Mouse (Mus musculus) myocyte (in vitro differentiated cells): Measurements from ENCODE around the gene Top1. TPM values are rescaled to one million over a fixed set of nuclear protein-coding genes. Genes with fewer than 3 reads are reported as not detected.

Source experiments
- H3K27me3 ChIP-seq: one replicate; pipeline ENCODE4 v1.6.1; 2011; ENCODE audit not compliant: control insufficient read depth, insufficient read depth, insufficient read length
- H3K36me3 ChIP-seq: one replicate; pipeline ENCODE4 v1.6.1; 2011; ENCODE audit not compliant: control insufficient read depth, insufficient read depth
- H3K4me2 ChIP-seq: one replicate; pipeline ENCODE4 v1.6.1; 2011; ENCODE audit warnings: low read depth, control low read depth
- H3K4me3 ChIP-seq: one replicate; pipeline ENCODE4 v1.5.1; 2011; ENCODE audit warnings: mild to moderate bottlenecking, control low read depth, moderate library complexity
- H3K79me2 ChIP-seq: one replicate; pipeline ENCODE4 v1.6.1; 2011; ENCODE audit not compliant: control insufficient read depth, insufficient read depth
- H3ac ChIP-seq: one replicate; pipeline ENCODE4 v1.6.1; 2011; ENCODE audit not compliant: control insufficient read depth, insufficient read length
- CEBPB ChIP-seq: IDR thresholded peaks from 2 replicates; pipeline ENCODE4 v1.6.1; 2011; ENCODE audit warnings: mild to moderate bottlenecking, moderate library complexity; ENCODE audit not compliant: poor library complexity, insufficient read depth, severe bottlenecking
- E2F4 ChIP-seq: IDR thresholded peaks from one replicate; pipeline ENCODE4 v1.6.1; 2011; ENCODE audit warnings: mild to moderate bottlenecking, control low read depth, moderate library complexity; ENCODE audit not compliant: insufficient read depth
- MAX ChIP-seq: IDR thresholded peaks from one replicate; pipeline ENCODE4 v1.6.1; 2011; ENCODE audit warnings: low read depth, mild to moderate bottlenecking, control low read depth
- MYOD1 ChIP-seq, 3 experiments: IDR thresholded peaks; one replicate each; pipeline ENCODE4 v1.6.1; 2011; ENCODE audit warnings: control low read depth in 2 of 3, low read depth in 2 of 3, mild to moderate bottlenecking in 2 of 3, moderate library complexity in 1 of 3; ENCODE audit not compliant: insufficient read length in 2 of 3, control insufficient read depth in 1 of 3
- MYOG ChIP-seq, 3 experiments: IDR thresholded peaks; one replicate each; pipeline ENCODE4 v1.6.1; 2011; ENCODE audit warnings: control low read depth in 2 of 3, low read depth in 2 of 3, mild to moderate bottlenecking in 2 of 3; ENCODE audit not compliant: insufficient read length in 2 of 3, control insufficient read depth in 1 of 3, insufficient read depth in 1 of 3
- POLR2A ChIP-seq: IDR thresholded peaks from one replicate; pipeline ENCODE4 v1.6.1; 2011; ENCODE audit warnings: low read depth, mild to moderate bottlenecking, control low read depth, moderate library complexity; ENCODE audit not compliant: insufficient read length
- POLR2AphosphoS2 ChIP-seq: IDR thresholded peaks from one replicate; pipeline ENCODE4 v1.6.1; 2011; ENCODE audit warnings: low read depth, control low read depth; ENCODE audit not compliant: insufficient read length
- REST ChIP-seq: IDR thresholded peaks from one replicate; pipeline ENCODE4 v1.6.1; 2011; ENCODE audit warnings: mild to moderate bottlenecking, control low read depth, moderate library complexity; ENCODE audit not compliant: insufficient read depth, insufficient read length
- SRF ChIP-seq: IDR thresholded peaks from one replicate; pipeline ENCODE4 v1.6.1; 2011; ENCODE audit warnings: low read depth; ENCODE audit not compliant: control insufficient read depth, insufficient read length
- TCF12 ChIP-seq: IDR thresholded peaks from one replicate; pipeline ENCODE4 v1.6.1; 2011; ENCODE audit warnings: mild to moderate bottlenecking, control low read depth; ENCODE audit not compliant: poor library complexity, insufficient read depth, severe bottlenecking
- TCF3 ChIP-seq: IDR thresholded peaks from one replicate; pipeline ENCODE4 v1.6.1; 2011; ENCODE audit warnings: low read depth, control low read depth; ENCODE audit not compliant: insufficient read length
- USF1 ChIP-seq: IDR thresholded peaks from one replicate; pipeline ENCODE4 v1.6.1; 2011; ENCODE audit warnings: low read depth, mild to moderate bottlenecking, control low read depth, moderate library complexity
- polyA plus RNA-seq: library from polyadenylated mRNA; unstranded; fragments of >200 nt; fragmentation: generic; extraction: Trizol; gene quantifications from one replicate; pipeline ENCODE4 v1.2.1, GENCODE M21; 2012; ENCODE audit warnings: missing spikeins

Gene Top1
- polyA plus RNA-seq, 1 experiment, result 37.2 TPM

DNA sequence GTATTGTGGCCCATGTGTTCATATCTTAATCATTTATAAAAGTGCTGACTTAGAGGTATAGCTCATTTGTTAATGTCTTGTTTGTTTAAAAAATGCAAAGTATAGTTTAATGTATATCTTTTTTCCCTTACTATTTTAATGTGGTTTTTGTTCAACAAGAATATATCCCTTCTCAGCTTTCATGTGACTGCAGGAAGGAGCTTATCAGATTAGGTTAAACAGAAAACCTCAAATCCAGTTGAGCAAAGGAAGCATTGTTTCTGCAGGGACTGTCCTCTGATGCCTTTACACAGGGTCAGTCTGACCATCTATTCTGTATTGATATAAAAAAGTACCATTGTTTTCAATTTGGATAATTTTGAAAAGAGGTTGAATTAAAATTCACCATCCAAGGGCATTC lies 57.1 kb downstream of the Top1 start:
- Histone ChIP-seq H3ac (no peak overlapping the region), H3K4me3 (no peak overlapping the region), H3K27me3 (no peaks in the 10 kb centered on the region), H3K4me2 (no peak overlapping the region), H3K36me3 (peaks cover 68% of the 10 kb centered on the region), H3K79me2 (no peaks in the 10 kb centered on the region)
- no peak for TF ChIP-seq MYOD1 (IDR thresholded peaks at IDR 0.05; ENCODE audit: control insufficient read depth in 1 of 3, insufficient read length in 2 of 3, low read depth in 2 of 3)
- TF ChIP-seq CEBPB, result no peak
- TF ChIP-seq REST, result no peak
- TF ChIP-seq TCF12, result no peak
- TF ChIP-seq POLR2A, result no peak
- no peak for TF ChIP-seq POLR2AphosphoS2

DNA sequence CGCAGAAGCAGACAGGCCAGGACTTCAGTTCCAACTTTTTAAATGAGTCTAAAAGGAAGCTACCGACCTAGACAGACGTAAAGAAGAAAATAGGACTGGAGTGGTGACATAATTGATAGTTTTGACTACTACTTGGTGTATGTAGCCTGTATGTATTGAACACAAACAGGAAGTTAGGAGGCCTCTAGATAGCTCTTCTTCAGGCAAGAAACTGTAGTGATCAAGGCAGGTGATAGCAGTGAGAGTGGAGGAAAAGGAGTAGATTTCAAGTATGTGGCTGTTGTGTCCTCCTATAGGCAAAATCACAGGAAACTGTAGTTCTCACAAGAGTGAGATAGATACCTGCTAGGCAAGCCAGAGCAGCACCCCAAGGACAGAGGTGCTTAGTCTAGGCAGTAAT lies 62.0 kb downstream of the Top1 start:
- no peaks in the 10 kb centered on the region for H3K79me2 ChIP-seq
- no peak overlapping the region for H3K4me2 ChIP-seq
- no peak for TF ChIP-seq SRF
- TF ChIP-seq MAX, result no peak
- no peak for TF ChIP-seq TCF12
- TF ChIP-seq E2F4, result no peak
- TF ChIP-seq POLR2A, result no peak
- no peak overlapping the region for H3ac ChIP-seq
- no peaks in the 10 kb centered on the region for H3K27me3 ChIP-seq
- peaks cover 69% of the 10 kb centered on the region for H3K36me3 ChIP-seq
- no peak overlapping the region for H3K4me3 ChIP-seq

DNA sequence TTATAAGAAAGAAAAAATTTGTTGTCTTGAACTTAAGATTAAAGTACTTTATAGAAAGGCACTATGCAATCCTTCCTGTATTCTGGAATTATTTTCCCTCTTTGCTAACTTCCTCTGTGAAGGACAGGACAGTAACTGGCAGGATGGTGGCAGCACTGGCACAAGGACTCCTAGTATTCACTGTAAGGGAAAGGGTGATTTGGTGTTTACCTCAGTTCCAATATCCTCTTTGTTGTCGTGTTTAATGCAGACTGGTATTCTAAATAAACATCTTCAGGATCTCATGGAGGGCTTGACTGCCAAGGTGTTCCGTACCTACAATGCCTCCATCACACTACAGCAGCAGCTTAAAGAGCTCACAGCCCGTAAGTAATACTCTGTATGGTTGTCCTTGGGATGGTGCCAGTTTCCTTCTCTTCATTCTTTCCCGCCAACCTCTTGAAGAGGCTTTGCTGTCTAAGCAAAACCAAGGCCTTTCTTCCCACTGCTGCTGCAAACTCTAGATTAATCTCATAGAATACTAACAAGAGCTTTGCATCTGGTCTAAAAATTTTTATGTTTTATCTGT lies 69.9 kb downstream of the Top1 start:
- no peaks in the 10 kb centered on the region for H3K27me3 ChIP-seq
- H3K36me3 ChIP-seq, result peaks cover 87% of the 10 kb centered on the region
- no peak overlapping the region for H3K4me2 ChIP-seq
- H3K79me2 ChIP-seq, result no peaks in the 10 kb centered on the region
- TF ChIP-seq E2F4 (no peak), REST (no peak), POLR2A (no peak), TCF12 (no peak), CEBPB (no peak), MAX (no peak), SRF (no peak), MYOG (IDR thresholded peaks at IDR 0.05; ENCODE audit: control insufficient read depth in 1 of 3, insufficient read depth in 1 of 3, insufficient read length in 2 of 3, low read depth in 2 of 3) (no peak), POLR2AphosphoS2 (no peak), USF1 (no peak), TCF3 (no peak), MYOD1 (IDR thresholded peaks at IDR 0.05; ENCODE audit: control insufficient read depth in 1 of 3, insufficient read length in 2 of 3, low read depth in 2 of 3) (no peak)
- H3ac ChIP-seq, result no peak overlapping the region
- H3K4me3 ChIP-seq, result no peak overlapping the region

DNA sequence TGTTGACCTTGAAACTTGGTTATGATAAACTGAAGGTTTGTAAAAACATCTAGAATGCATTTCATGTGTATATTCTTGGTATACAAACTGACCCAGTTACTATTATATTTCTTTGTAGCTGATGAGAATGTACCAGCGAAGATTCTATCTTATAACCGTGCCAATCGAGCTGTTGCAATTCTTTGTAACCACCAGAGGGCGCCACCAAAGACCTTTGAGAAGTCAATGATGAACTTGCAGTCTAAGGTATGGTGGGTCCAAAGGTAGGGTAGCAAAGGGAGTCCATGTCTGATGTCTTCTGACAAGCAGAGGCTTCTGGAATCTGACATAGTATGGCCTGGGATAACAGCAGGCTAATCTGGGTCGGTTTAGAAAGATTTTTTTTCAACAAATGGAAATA lies 71.6 kb downstream of the Top1 start:
- TF ChIP-seq SRF, result no peak
- no peak for TF ChIP-seq TCF3
- TF ChIP-seq MAX, result no peak
- no peak for TF ChIP-seq TCF12
- no peak for TF ChIP-seq CEBPB
- no peak for TF ChIP-seq POLR2A
- TF ChIP-seq MYOG (IDR thresholded peaks at IDR 0.05; ENCODE audit: control insufficient read depth in 1 of 3, insufficient read depth in 1 of 3, insufficient read length in 2 of 3, low read depth in 2 of 3), result no peak
- no peak for TF ChIP-seq USF1
- TF ChIP-seq MYOD1 (IDR thresholded peaks at IDR 0.05; ENCODE audit: control insufficient read depth in 1 of 3, insufficient read length in 2 of 3, low read depth in 2 of 3), result no peak
- TF ChIP-seq REST, result no peak
- TF ChIP-seq E2F4, result no peak
- TF ChIP-seq POLR2AphosphoS2, result no peak
- H3ac ChIP-seq, result no peak overlapping the region
- H3K4me3 ChIP-seq, result no peak overlapping the region
- H3K4me2 ChIP-seq, result no peak overlapping the region
- H3K27me3 ChIP-seq, result no peaks in the 10 kb centered on the region
- peaks cover 89% of the 10 kb centered on the region for H3K36me3 ChIP-seq
- no peaks in the 10 kb centered on the region for H3K79me2 ChIP-seq

DNA sequence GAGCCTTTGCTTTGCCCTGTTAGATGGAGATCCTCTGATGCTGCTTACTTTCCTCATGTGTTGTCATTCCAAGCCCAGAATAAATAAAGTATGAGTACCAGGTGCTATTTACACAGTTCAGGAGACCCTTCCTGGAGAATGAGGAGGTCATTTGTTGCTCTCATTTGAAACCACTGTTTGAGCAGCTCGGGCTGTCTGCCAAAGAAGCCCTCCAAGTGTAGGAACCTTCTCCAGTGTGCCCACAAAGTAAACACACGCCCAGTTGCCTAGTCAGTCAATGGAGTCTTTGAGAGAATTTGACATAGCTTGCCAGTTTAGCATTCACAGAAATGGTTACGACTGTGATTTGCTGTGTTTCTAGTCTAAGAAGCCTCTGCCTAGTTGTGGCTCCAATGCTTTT lies 73.1 kb downstream of the Top1 start:
- no peak for TF ChIP-seq POLR2AphosphoS2
- no peak for TF ChIP-seq TCF12
- no peak for TF ChIP-seq SRF
- TF ChIP-seq MYOD1 (IDR thresholded peaks at IDR 0.05; ENCODE audit: control insufficient read depth in 1 of 3, insufficient read length in 2 of 3, low read depth in 2 of 3), result no peak
- no peak for TF ChIP-seq REST
- no peak for TF ChIP-seq MYOG (IDR thresholded peaks at IDR 0.05; ENCODE audit: control insufficient read depth in 1 of 3, insufficient read depth in 1 of 3, insufficient read length in 2 of 3, low read depth in 2 of 3)
- TF ChIP-seq TCF3, result no peak
- no peak for TF ChIP-seq USF1
- TF ChIP-seq MAX, result no peak
- no peak for TF ChIP-seq POLR2A
- H3K27me3 ChIP-seq, result no peaks in the 10 kb centered on the region
- no peak overlapping the region for H3ac ChIP-seq
- H3K4me2 ChIP-seq, result no peak overlapping the region
- no peaks in the 10 kb centered on the region for H3K79me2 ChIP-seq
- peaks cover 95% of the 10 kb centered on the region for H3K36me3 ChIP-seq
- no peak overlapping the region for H3K4me3 ChIP-seq
